Mouse (Mus musculus) layer of hippocampus, adult 18-20 months (tissue): ENCODE results near the gene Unc93b1. TPM values are rescaled to one million over a fixed set of nuclear protein-coding genes. Genes with fewer than 3 reads are reported as not detected.

Source experiments
- DNase-seq, 2 experiments: peaks; one replicate each; pipeline ENCODE4 v3.0.0; 2022; ENCODE audit warnings: low spot score in 2 of 2
- long read RNA-seq: library from polyadenylated mRNA; stranded (forward); transcript quantifications from one replicate; pipeline ENCODE4 v2.0.0, GENCODE M21; 2021
- total RNA-seq, 2 experiments: library from RNA; stranded (reverse); gene quantifications; 2 replicates each; pipeline ENCODE4 v1.2.3; 2021

The Unc93b1 gene
- 10 to 100 TPM; 13.6 to 15.9 TPM for total RNA-seq
- long read RNA-seq, transcript Unc93b1-203 (11 exons, 2,266 nt), result major isoform, 18 of 28 reads
- long read RNA-seq, partial matches to known transcripts, result 4 of 28 reads
- long read RNA-seq, other reads (novel, unspliced or antisense), result 4 of 28 reads

- DNase-seq, result no peak
Observed at GRCm38 (mm10) chr19:3935032-3935895, at the start of gene Unc93b1. Gene Unc93b1 (plus strand): TSS chr19:3935186.

GRCm38 (mm10) chr19:3889096-3889495 lies 45.9 kb upstream of the Unc93b1 start:
- DNase-seq, result no peak

- DNase-seq, result no peak
Observed at GRCm38 (mm10) chr19:3890181-3890580, 44.8 kb upstream of the Unc93b1 start.

- no peak for DNase-seq
Observed at GRCm38 (mm10) chr19:3893545-3894116, 41.4 kb upstream of the Unc93b1 start.

- no peak for DNase-seq
Observed at GRCm38 (mm10) chr19:3894294-3894693, 40.7 kb upstream of the Unc93b1 start.

- DNase-seq, result no peak
Observed at GRCm38 (mm10) chr19:3895171-3895631, 39.8 kb upstream of the Unc93b1 start.

GRCm38 (mm10) chr19:3896208-3896607 lies 38.8 kb upstream of the Unc93b1 start:
- DNase-seq, result no peak

- DNase-seq, result no peak
Observed at GRCm38 (mm10) chr19:3897557-3897956, 37.4 kb upstream of the Unc93b1 start.

- no peak for DNase-seq
Observed at GRCm38 (mm10) chr19:3898952-3899351, 36.0 kb upstream of the Unc93b1 start.

GRCm38 (mm10) chr19:3899618-3900017 lies 35.4 kb upstream of the Unc93b1 start:
- DNase-seq, result no peak

- DNase-seq, result no peak
Observed at GRCm38 (mm10) chr19:3902966-3903365, 32.0 kb upstream of the Unc93b1 start.

GRCm38 (mm10) chr19:3903648-3904362 lies 31.2 kb upstream of the Unc93b1 start:
- no peak for DNase-seq

GRCm38 (mm10) chr19:3904363-3904675 lies 30.7 kb upstream of the Unc93b1 start:
- DNase-seq, result no peak

- DNase-seq, result no peak
Observed at GRCm38 (mm10) chr19:3905261-3905969, 29.6 kb upstream of the Unc93b1 start.

GRCm38 (mm10) chr19:3906326-3906725 lies 28.7 kb upstream of the Unc93b1 start:
- no peak for DNase-seq

- DNase-seq, result peak; percentile 50 to 65
Observed at GRCm38 (mm10) chr19:3906795-3907786, 27.9 kb upstream of the Unc93b1 start, which contains the start of gene Tcirg1. Gene Tcirg1 (minus strand): TSS chr19:3907133.

GRCm38 (mm10) chr19:3907876-3908660 lies 26.9 kb upstream of the Unc93b1 start:
- DNase-seq, result no peak

GRCm38 (mm10) chr19:3910206-3910605 lies 24.8 kb upstream of the Unc93b1 start:
- DNase-seq, result no peak
